Mouse (Mus musculus) liver, embryonic 16.5 days (tissue): Measurements from ENCODE around the gene Patj. TPM values are rescaled to one million over a fixed set of nuclear protein-coding genes. Genes with fewer than 3 reads are reported as not detected.
A peak's percentile ranks its signal among the peaks of the same experiment; 100 is the strongest.

Experiments
- ATAC-seq: fragments of 200-750 bp; cut with Nextera tagmentation; 2 replicates; pipeline ENCODE4 v1.8.0; 2017; ENCODE audit warnings: low read depth, mild to moderate bottlenecking, moderate number of reproducible peaks, moderate library complexity
- H3K27ac ChIP-seq: fragments of 300-500 bp; sonication (generic); 2 replicates; pipeline ENCODE4 v1.5.1; 2014; ENCODE audit warnings: mild to moderate bottlenecking, low read length
- H3K27me3 ChIP-seq: fragments of 300-500 bp; sonication (generic); 2 replicates; pipeline ENCODE4 v1.6.1; 2014; ENCODE audit warnings: low read depth, low read length, mixed read lengths; ENCODE audit not compliant: control insufficient read depth, insufficient read depth
- H3K36me3 ChIP-seq: fragments of 300-500 bp; sonication (generic); 2 replicates; pipeline ENCODE4 v1.6.1; 2014; ENCODE audit warnings: mild to moderate bottlenecking; ENCODE audit not compliant: control insufficient read depth, insufficient read depth
- H3K4me1 ChIP-seq: fragments of 300-500 bp; sonication (generic); 2 replicates; pipeline ENCODE4 v1.6.1; 2014; ENCODE audit warnings: low read depth, low read length, mixed read lengths; ENCODE audit not compliant: control insufficient read depth
- H3K4me2 ChIP-seq: fragments of 300-500 bp; sonication (generic); 2 replicates; pipeline ENCODE4 v1.6.1; 2014; ENCODE audit warnings: low read depth, low read length, mixed read lengths
- H3K4me3 ChIP-seq: fragments of 300-500 bp; sonication (generic); 2 replicates; pipeline ENCODE4 v1.5.1; 2014; ENCODE audit warnings: low read depth, mild to moderate bottlenecking, low read length
- H3K9ac ChIP-seq: fragments of 300-500 bp; sonication (generic); 2 replicates; pipeline ENCODE4 v1.6.1; 2014; ENCODE audit warnings: low read depth, low read length
- H3K9me3 ChIP-seq: fragments of 300-500 bp; sonication (generic); replicated peaks from 2 replicates; pipeline ENCODE4 v1.6.1; 2016; ENCODE audit warnings: low read length; ENCODE audit not compliant: control insufficient read depth
- WGBS: fragments of 180-500 bp; shearing (Covaris S2); extraction: QIAGEN DNeasy Blood & Tissue Kit; methylation state at CpG from one replicate; pipeline ENCODE4 v1.1.7; 2014; ENCODE audit not compliant: insufficient replicate concordance; 5-methylcytosine and 5-hydroxymethylcytosine counted together
- polyA plus RNA-seq: library from polyadenylated mRNA; unstranded; fragments of >200 nt; fragmentation: Nextera tagmentation; extraction: Ambion mirVana; gene quantifications from 2 replicates; pipeline ENCODE4 v1.2.1, GENCODE M21; 2015

Patj gene
- polyA plus RNA-seq, 1 experiment from 2014 or later = 3.3 TPM

- 79% methylated on average over 2 of the region's 2 CpGs for WGBS
- Histone ChIP-seq H3K9ac (no peak overlapping the region), H3K4me3 (no peak overlapping the region), H3K27ac (no peak overlapping the region), H3K4me2 (no peak overlapping the region), H3K4me1 (no peaks in the 10 kb centered on the region), H3K9me3 (no peaks in the 10 kb centered on the region), H3K27me3 (no peaks in the 10 kb centered on the region), H3K36me3 (no peaks in the 10 kb centered on the region)
- ATAC-seq = no peak
These were observed 59.8 kb downstream of the Patj start for GRCm38 (mm10) chr4:98455352-98455751.

GRCm38 (mm10) chr4:98455910-98456309 lies 60.3 kb downstream of the Patj start:
- no peaks in the 10 kb centered on the region for H3K4me1 ChIP-seq
- WGBS = 68% methylated on average over 8 of the region's 8 CpGs

GRCm38 (mm10) chr4:98461804-98462341 lies 66.3 kb downstream of the Patj start:
- Histone ChIP-seq H3K9ac (no peak overlapping the region), H3K27ac (no peak overlapping the region), H3K27me3 (no peaks in the 10 kb centered on the region), H3K4me2 (no peak overlapping the region), H3K4me1 (no peaks in the 10 kb centered on the region), H3K36me3 (no peaks in the 10 kb centered on the region), H3K9me3 (no peaks in the 10 kb centered on the region), H3K4me3 (no peak overlapping the region)
- ATAC-seq = no peak
- WGBS = 62% methylated on average over 2 of the region's 2 CpGs

More at GRCm38 (mm10) chr4:98455910-98456309, 60.3 kb downstream of the Patj start:
- H3K9ac ChIP-seq = no peak overlapping the region
- H3K9me3 ChIP-seq = no peaks in the 10 kb centered on the region
- H3K4me3 ChIP-seq = no peak overlapping the region
- no peaks in the 10 kb centered on the region for H3K27me3 ChIP-seq
- H3K4me2 ChIP-seq = no peak overlapping the region
- ATAC-seq = no peak
- no peak overlapping the region for H3K27ac ChIP-seq
- no peaks in the 10 kb centered on the region for H3K36me3 ChIP-seq

- no peak for ATAC-seq
- Histone ChIP-seq H3K27me3 (no peaks in the 10 kb centered on the region), H3K4me1 (no peaks in the 10 kb centered on the region), H3K4me3 (no peak overlapping the region), H3K4me2 (no peak overlapping the region), H3K36me3 (no peaks in the 10 kb centered on the region), H3K9ac (no peak overlapping the region), H3K27ac (no peak overlapping the region), H3K9me3 (no peaks in the 10 kb centered on the region)
- 35% methylated on average over 1 of the region's 1 CpGs for WGBS
These were observed 69.9 kb downstream of the Patj start for GRCm38 (mm10) chr4:98465476-98465875.

- Histone ChIP-seq H3K36me3 (no peaks in the 10 kb centered on the region), H3K9me3 (no peaks in the 10 kb centered on the region), H3K4me2 (no peak overlapping the region), H3K9ac (no peak overlapping the region), H3K27ac (no peak overlapping the region), H3K4me3 (no peak overlapping the region), H3K27me3 (no peaks in the 10 kb centered on the region), H3K4me1 (no peaks in the 10 kb centered on the region)
- 51% methylated on average over 2 of the region's 2 CpGs for WGBS
- no peak for ATAC-seq
These were observed 70.3 kb downstream of the Patj start for GRCm38 (mm10) chr4:98465886-98466285.

GRCm38 (mm10) chr4:98471376-98471775 lies 75.8 kb downstream of the Patj start:
- Histone ChIP-seq H3K4me3 (no peak overlapping the region), H3K9ac (no peak overlapping the region), H3K9me3 (no peaks in the 10 kb centered on the region), H3K4me2 (no peak overlapping the region), H3K36me3 (no peaks in the 10 kb centered on the region), H3K4me1 (no peaks in the 10 kb centered on the region), H3K27ac (no peak overlapping the region), H3K27me3 (no peaks in the 10 kb centered on the region)
- no peak for ATAC-seq
- 24% methylated on average over 7 of the region's 7 CpGs for WGBS

- H3K9ac ChIP-seq = no peak overlapping the region
- 55% methylated on average over 3 of the region's 3 CpGs for WGBS
- no peak overlapping the region for H3K27ac ChIP-seq
- no peaks in the 10 kb centered on the region for H3K27me3 ChIP-seq
- H3K9me3 ChIP-seq = no peaks in the 10 kb centered on the region
- no peak overlapping the region for H3K4me3 ChIP-seq
- H3K36me3 ChIP-seq = no peaks in the 10 kb centered on the region
- H3K4me2 ChIP-seq = no peak overlapping the region
- H3K4me1 ChIP-seq = no peaks in the 10 kb centered on the region
- no peak for ATAC-seq
These were observed 77.9 kb downstream of the Patj start for GRCm38 (mm10) chr4:98473491-98473890.

GRCm38 (mm10) chr4:98478005-98478404 lies 82.4 kb downstream of the Patj start:
- Histone ChIP-seq H3K4me3 (no peak overlapping the region), H3K9me3 (no peaks in the 10 kb centered on the region), H3K9ac (no peak overlapping the region), H3K27me3 (no peaks in the 10 kb centered on the region), H3K4me2 (no peak overlapping the region), H3K27ac (no peak overlapping the region), H3K4me1 (no peaks in the 10 kb centered on the region), H3K36me3 (no peaks in the 10 kb centered on the region)
- no peak for ATAC-seq
- WGBS = 52% methylated on average over 3 of the region's 3 CpGs

- Histone ChIP-seq H3K36me3 (no peaks in the 10 kb centered on the region), H3K9me3 (no peaks in the 10 kb centered on the region), H3K27ac (no peak overlapping the region), H3K4me3 (no peak overlapping the region), H3K4me2 (no peak overlapping the region), H3K9ac (no peak overlapping the region), H3K4me1 (no peaks in the 10 kb centered on the region), H3K27me3 (no peaks in the 10 kb centered on the region)
- 26% methylated on average over 3 of the region's 3 CpGs for WGBS
- peak; percentile 66; the same call in 1 of the 2 replicates for ATAC-seq
These were observed 90.9 kb downstream of the Patj start for GRCm38 (mm10) chr4:98486475-98486874.
